Mouse (Mus musculus): ENCODE measurements at regions not wholly inside any gene's neighbourhood (a gene's known extent, or its start where the extent isn't known, plus 50 kb on each side); places are given as distances from the start of the nearest gene placed in this dataset.

DNA sequence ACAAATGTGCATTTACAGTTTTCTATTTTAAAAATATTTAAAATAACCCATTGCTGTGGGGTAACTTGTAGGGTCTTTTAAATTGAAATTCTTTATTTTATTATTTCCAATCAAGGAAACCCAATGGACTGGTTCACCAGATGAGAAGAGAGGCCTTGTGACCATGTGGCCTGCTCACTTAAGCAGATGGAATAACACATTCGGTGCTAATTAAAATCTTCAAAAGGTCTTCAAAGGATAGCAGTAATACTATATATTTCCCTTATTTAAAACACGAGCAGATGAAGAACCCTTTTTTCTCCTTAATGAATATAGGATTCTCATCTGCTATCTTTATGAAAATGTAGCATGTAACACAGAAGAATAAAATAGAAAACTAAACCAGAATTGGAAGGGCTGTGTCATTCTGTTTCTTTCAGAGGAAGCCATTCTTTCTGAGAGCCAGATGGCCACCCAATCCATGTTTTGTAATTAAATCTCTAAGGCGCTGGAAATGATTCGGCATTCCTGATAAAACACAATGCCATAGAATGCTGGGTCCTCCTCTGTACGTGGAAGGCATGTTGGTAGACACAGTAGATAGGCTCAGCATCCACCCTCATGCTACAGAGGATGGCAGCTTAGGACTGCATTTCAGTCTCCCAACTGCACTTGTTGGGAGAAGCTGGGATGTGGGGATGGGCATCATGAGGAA is 134.4 kb upstream of the Cttnbp2 start:
- ATAC-seq (ENCODE audit: insufficient number of reproducible peaks, low FRiP score, low TSS enrichment, low read depth) = no peak
- Histone ChIP-seq H3K4me2 (replicated peaks) (no peak overlapping the region), H3K27me3 (no peaks in the 10 kb centered on the region), H3K4me3 (replicated peaks) (no peak overlapping the region), H3K4me1 (no peaks in the 10 kb centered on the region), H3K9ac (no peak overlapping the region), H3K36me3 (no peaks in the 10 kb centered on the region), H3K27ac (replicated peaks) (no peak overlapping the region), H3K9me3 (replicated peaks) (no peaks in the 10 kb centered on the region)
- WGBS = 64% methylated on average over 5 of the region's 5 CpGs

DNA sequence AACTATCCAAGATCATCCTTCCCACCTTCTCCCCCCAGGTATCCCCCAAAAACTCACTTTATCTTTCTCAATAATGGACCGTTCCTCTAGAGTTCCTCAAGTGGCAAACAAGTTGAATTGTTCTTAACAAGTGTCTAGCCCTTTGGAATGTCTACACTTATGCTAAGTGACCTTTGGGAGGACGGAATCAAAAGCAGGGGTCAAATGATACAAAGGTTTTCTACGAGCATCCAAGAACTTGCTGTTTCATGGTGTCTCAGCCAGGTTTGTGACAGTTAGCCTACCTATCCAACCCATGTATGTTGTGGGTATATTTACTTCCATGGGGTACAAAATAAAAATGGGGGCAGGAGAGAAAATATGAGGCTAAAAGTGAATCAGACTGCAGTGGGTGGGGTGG is 136.7 kb upstream of the Cttnbp2 start:
- Histone ChIP-seq H3K9ac (no peak overlapping the region), H3K27me3 (no peaks in the 10 kb centered on the region), H3K4me2 (replicated peaks) (no peak overlapping the region), H3K4me1 (no peaks in the 10 kb centered on the region), H3K36me3 (no peaks in the 10 kb centered on the region), H3K27ac (replicated peaks) (no peak overlapping the region), H3K9me3 (replicated peaks) (no peaks in the 10 kb centered on the region), H3K4me3 (replicated peaks) (no peak overlapping the region)
- 81% methylated on average over 3 of the region's 3 CpGs for WGBS
- no peak for ATAC-seq (ENCODE audit: insufficient number of reproducible peaks, low FRiP score, low TSS enrichment, low read depth)

DNA sequence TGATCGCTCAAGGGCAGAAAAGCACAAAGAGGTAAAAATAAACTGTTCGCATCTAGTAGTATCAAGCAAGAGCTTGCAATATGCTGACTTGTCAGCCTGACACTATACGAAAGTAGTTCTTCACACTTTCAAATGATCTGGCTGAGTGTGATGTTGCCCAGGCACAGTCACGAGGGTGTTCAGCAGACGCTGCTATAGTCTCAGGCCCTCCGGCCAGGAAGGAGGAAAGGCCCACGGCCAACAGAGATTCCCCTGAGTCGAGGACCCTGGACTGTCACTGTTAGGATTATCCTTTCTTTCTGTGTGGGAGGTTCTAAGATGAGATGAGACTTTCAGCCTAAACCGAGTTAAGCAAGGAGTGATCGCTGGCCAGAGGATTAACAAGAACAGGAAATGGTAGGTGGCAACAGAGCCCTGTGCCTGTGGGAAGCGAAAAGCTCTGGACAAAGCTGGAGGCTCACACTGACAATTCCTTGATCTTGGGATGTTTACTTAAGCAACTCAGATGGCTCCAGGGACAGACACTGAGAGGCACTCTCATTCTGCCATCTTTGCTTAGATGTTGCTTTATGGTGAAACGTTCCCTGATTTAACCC is 137.5 kb upstream of the Cttnbp2 start:
- H3K9me3 ChIP-seq (replicated peaks) = no peaks in the 10 kb centered on the region
- 64% methylated on average over 12 of the region's 12 CpGs for WGBS

DNA sequence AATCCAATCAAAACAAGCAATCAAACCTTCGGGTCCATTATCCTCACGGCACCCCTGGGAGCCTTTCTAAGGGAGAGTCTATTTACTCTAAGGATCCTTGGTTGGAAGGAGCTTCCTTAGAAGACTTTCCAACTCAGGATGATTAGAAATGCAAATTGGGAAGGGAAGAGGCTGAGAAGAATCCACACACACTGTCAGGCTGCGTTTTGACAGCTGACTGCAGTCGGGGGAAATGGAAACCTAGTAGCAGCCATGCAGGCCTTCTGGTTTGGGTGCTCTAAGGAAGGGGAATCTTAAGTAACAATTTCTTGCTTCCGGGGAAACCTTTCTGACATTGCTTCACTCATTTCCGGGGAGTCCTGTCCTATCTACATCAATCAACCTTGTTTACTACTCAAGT is 139.6 kb upstream of the Cttnbp2 start:
- Histone ChIP-seq H3K9ac (no peak overlapping the region), H3K4me1 (no peaks in the 10 kb centered on the region), H3K27me3 (no peaks in the 10 kb centered on the region), H3K27ac (replicated peaks) (no peak overlapping the region), H3K4me3 (replicated peaks) (no peak overlapping the region), H3K4me2 (replicated peaks) (no peak overlapping the region), H3K9me3 (replicated peaks) (no peaks in the 10 kb centered on the region), H3K36me3 (no peaks in the 10 kb centered on the region)
- no peak for ATAC-seq (ENCODE audit: insufficient number of reproducible peaks, low FRiP score, low TSS enrichment, low read depth)
- WGBS = 57% methylated on average over 6 of the region's 6 CpGs

More for the DNA sequence above, 137.5 kb upstream of the Cttnbp2 start:
- H3K27me3 ChIP-seq = no peaks in the 10 kb centered on the region
- no peak overlapping the region for H3K9ac ChIP-seq
- no peak overlapping the region for H3K4me2 ChIP-seq (replicated peaks)
- no peak overlapping the region for H3K4me3 ChIP-seq (replicated peaks)
- no peak overlapping the region for H3K27ac ChIP-seq (replicated peaks)
- ATAC-seq (ENCODE audit: insufficient number of reproducible peaks, low FRiP score, low TSS enrichment, low read depth) = no peak
- H3K4me1 ChIP-seq = no peaks in the 10 kb centered on the region
- H3K36me3 ChIP-seq = no peaks in the 10 kb centered on the region

DNA sequence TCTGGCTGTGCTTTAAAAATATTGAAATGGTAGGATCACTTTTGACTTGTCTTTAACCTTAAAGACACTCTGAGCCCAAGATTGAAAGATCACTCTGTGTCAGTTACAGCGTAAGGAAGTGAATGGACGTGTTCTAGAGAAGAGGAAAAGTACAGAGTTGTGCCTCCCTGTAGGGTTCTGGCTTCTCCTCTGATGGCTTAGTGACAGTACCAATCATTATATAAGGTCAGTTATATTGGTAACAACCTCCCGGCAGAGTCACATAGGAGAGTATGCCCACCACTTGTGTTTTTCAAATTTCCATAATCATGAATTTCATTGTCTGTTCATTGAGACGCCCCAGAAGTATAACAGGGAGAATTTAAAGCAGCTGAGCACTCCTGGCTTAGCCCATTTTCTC is 141.6 kb upstream of the Cttnbp2 start:
- no peak overlapping the region for H3K4me3 ChIP-seq (replicated peaks)
- H3K9me3 ChIP-seq (replicated peaks) = no peaks in the 10 kb centered on the region
- no peaks in the 10 kb centered on the region for H3K36me3 ChIP-seq
- ATAC-seq (ENCODE audit: insufficient number of reproducible peaks, low FRiP score, low TSS enrichment, low read depth) = no peak
- 62% methylated on average over 4 of the region's 4 CpGs for WGBS
- H3K9ac ChIP-seq = no peak overlapping the region
- H3K4me2 ChIP-seq (replicated peaks) = no peak overlapping the region
- no peaks in the 10 kb centered on the region for H3K27me3 ChIP-seq
- H3K4me1 ChIP-seq = no peaks in the 10 kb centered on the region
- H3K27ac ChIP-seq (replicated peaks) = no peak overlapping the region

DNA sequence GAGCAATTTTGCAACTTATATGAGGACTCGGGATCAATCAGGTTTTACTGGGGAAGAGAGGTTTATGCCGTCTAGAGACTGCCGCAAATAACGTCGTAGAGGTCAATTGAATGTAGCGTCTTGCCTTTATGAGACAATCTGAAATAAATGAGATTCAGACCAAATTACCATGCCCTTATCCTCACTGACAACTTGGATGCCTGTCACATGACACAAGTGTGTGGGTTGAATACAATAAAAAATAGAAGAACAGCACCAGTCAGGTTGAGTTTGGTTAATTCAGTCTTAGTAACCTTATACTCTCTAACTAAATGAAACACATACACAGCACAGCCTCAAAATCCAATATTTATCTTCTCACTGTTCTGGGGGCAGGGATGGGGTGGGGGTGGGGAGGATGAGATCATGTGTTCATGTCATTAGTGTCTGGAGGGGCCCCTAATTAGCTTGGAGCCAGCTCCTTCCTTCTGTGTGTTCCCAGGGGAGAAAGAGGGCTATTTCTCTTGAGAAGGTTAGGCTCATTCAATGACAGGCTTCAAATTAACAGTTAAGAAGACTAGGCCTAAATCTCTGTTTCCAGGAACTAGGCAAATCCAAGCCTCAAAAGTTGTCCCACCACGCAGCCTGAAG is 142.2 kb upstream of the Cttnbp2 start:
- no peak for ATAC-seq (ENCODE audit: insufficient number of reproducible peaks, low FRiP score, low TSS enrichment, low read depth)
- H3K4me1 ChIP-seq = no peaks in the 10 kb centered on the region

DNA sequence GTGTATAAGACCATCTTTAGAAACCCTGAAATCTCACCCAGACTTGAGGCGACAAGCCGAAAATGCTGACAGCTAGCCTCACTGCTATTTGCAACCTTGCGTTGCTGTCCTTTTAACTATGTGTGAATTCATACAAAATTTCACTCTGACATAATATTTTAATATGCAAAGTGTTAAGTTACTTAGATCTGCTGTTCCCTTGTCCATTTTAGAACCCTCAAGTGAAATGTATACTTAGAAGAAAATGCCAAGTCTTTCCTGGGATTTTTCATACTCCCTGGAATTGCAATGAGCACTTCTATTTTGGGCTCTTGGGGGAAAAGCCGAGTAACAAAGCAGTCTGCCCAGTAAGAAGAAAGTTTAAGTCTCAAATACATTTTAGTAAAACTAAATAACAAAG is 150.0 kb upstream of the Cttnbp2 start:
- Histone ChIP-seq H3K27ac (replicated peaks) (no peak overlapping the region), H3K4me3 (replicated peaks) (no peak overlapping the region), H3K4me1 (no peaks in the 10 kb centered on the region), H3K4me2 (replicated peaks) (no peak overlapping the region), H3K9ac (no peak overlapping the region), H3K27me3 (no peaks in the 10 kb centered on the region), H3K36me3 (no peaks in the 10 kb centered on the region), H3K9me3 (replicated peaks) (no peaks in the 10 kb centered on the region)
- no peak for ATAC-seq (ENCODE audit: insufficient number of reproducible peaks, low FRiP score, low TSS enrichment, low read depth)
- 80% methylated on average over 4 of the region's 4 CpGs for WGBS

More for the DNA sequence above, 142.2 kb upstream of the Cttnbp2 start:
- Histone ChIP-seq H3K4me2 (replicated peaks) (no peak overlapping the region), H3K36me3 (no peaks in the 10 kb centered on the region), H3K9ac (no peak overlapping the region), H3K27me3 (no peaks in the 10 kb centered on the region), H3K9me3 (replicated peaks) (no peaks in the 10 kb centered on the region), H3K4me3 (replicated peaks) (no peak overlapping the region), H3K27ac (replicated peaks) (no peak overlapping the region)
- WGBS = 62% methylated on average over 7 of the region's 7 CpGs

DNA sequence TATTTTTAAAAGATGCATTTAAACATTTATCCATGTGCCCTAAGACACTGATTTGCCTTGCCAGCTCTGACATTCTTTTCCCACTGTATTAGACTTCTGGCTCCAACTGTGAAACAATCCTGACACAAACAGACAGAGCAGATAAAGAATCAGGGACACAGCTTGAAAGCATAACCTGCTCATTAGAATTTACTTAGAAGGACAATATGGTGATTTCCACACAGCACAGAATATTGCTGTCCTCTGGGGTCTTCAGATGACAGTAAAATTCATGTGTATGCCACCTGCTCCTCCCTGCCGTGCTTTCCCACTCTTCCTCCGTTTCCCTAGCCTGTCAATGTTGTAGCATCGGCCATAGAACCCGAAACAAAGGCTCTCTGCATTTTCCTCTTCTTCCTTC is 151.3 kb upstream of the Cttnbp2 start:
- no peak for ATAC-seq (ENCODE audit: insufficient number of reproducible peaks, low FRiP score, low TSS enrichment, low read depth)

DNA sequence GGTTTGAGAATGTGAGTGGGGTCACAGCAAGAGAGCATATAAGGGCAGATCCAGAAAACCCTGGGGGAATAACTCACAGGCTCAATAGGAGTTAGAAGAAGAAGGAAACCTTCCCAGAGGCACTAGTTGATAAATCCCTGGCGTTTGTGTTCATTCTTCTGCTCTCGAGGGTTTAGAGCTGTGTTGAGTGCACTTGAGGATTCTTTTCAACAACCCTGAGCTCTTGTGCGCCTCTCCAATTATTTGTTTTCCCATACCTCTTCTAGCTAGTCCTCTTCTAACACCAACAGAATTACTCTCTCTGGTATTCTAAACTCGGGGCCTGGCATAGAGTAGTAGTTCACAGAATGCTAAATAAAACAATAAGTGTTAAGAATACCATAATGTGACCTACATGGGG is 151.9 kb upstream of the Cttnbp2 start:
- Histone ChIP-seq H3K4me2 (replicated peaks) (no peak overlapping the region), H3K36me3 (no peaks in the 10 kb centered on the region), H3K4me1 (no peaks in the 10 kb centered on the region), H3K27me3 (no peaks in the 10 kb centered on the region), H3K4me3 (replicated peaks) (no peak overlapping the region), H3K27ac (replicated peaks) (no peak overlapping the region), H3K9me3 (replicated peaks) (no peaks in the 10 kb centered on the region), H3K9ac (no peak overlapping the region)
- WGBS = 70% methylated on average over 4 of the region's 4 CpGs
- no peak for ATAC-seq (ENCODE audit: insufficient number of reproducible peaks, low FRiP score, low TSS enrichment, low read depth)

More for the DNA sequence above, 151.3 kb upstream of the Cttnbp2 start:
- Histone ChIP-seq H3K4me3 (replicated peaks) (no peak overlapping the region), H3K4me2 (replicated peaks) (no peak overlapping the region), H3K9me3 (replicated peaks) (no peaks in the 10 kb centered on the region), H3K4me1 (no peaks in the 10 kb centered on the region), H3K9ac (no peak overlapping the region), H3K36me3 (no peaks in the 10 kb centered on the region), H3K27ac (replicated peaks) (no peak overlapping the region), H3K27me3 (no peaks in the 10 kb centered on the region)
- WGBS = 79% methylated on average over 4 of the region's 4 CpGs

DNA sequence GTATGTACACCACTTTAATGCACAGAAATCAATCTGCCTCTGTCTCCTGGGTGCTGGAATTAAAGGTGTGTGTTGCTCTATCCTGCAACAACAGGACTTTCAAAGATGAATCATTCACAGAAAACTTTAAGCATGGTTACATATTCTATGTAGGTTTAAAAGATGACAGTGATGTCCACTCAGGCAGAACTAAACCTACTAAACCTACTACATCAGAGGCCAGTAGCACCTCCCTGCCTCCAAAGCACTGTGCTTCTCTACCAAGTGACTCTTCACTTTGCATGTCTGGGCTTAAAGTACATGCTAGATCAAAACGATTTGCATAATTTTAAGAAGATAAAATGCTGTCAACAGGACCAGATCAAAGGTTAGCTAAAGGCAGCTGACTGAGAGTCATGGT is 156.0 kb upstream of the Cttnbp2 start:
- Histone ChIP-seq H3K36me3 (no peaks in the 10 kb centered on the region), H3K27me3 (no peaks in the 10 kb centered on the region), H3K4me2 (replicated peaks) (no peak overlapping the region), H3K4me3 (replicated peaks) (no peak overlapping the region), H3K9ac (no peak overlapping the region), H3K27ac (replicated peaks) (no peak overlapping the region), H3K4me1 (no peaks in the 10 kb centered on the region), H3K9me3 (replicated peaks) (no peaks in the 10 kb centered on the region)
- ATAC-seq (ENCODE audit: insufficient number of reproducible peaks, low FRiP score, low TSS enrichment, low read depth) = no peak
- WGBS = 81% methylated on average over 1 of the region's 1 CpGs

DNA sequence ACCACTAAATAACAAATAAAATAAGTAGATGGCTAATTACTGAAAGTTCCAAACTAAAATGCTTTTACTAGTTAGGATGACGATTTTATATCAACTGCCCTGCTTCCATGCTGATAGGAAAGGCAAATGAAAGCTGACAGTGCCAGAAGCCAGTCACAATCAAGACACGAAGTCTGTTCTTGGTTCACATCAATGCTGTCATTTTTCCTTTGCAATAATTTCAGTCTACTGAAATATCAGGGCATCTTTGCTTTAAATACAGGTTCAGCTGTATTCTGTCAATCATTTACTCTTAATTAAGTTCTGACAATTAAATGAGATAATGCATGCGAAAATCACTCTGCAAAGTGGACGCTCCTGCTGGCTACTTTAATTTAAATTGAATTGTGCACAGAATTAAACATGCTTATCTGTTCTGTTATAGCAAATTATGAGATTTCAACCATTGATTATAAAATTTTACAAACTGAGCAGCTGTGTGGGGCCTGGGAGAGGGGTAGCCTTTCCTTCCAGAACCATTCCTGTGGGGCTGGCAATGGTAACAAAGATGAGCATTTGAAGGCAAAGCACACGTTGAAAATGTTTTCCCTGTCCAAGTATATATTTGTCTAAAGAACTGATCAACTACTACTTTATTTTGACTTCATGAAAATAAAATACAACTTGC is 160.1 kb upstream of the Cttnbp2 start:
- H3K9ac ChIP-seq = no peak overlapping the region
- no peaks in the 10 kb centered on the region for H3K36me3 ChIP-seq
- H3K9me3 ChIP-seq (replicated peaks) = no peaks in the 10 kb centered on the region
- H3K4me3 ChIP-seq (replicated peaks) = no peak overlapping the region
- H3K27me3 ChIP-seq = no peaks in the 10 kb centered on the region
- no peak for ATAC-seq (ENCODE audit: insufficient number of reproducible peaks, low FRiP score, low TSS enrichment, low read depth)
- no peak overlapping the region for H3K4me2 ChIP-seq (replicated peaks)
- WGBS = 60% methylated on average over 5 of the region's 5 CpGs
- no peak overlapping the region for H3K27ac ChIP-seq (replicated peaks)
- no peaks in the 10 kb centered on the region for H3K4me1 ChIP-seq
